Mouse (Mus musculus) testis, adult 2 months (tissue): ENCODE results near the gene Lamb3.

Experiments
- CTCF ChIP-seq: fragments of 200-500 bp; IDR thresholded peaks from 2 replicates; pipeline ENCODE4 v1.5.1; 2012; ENCODE audit warnings: low read depth, mild to moderate bottlenecking, inconsistent platforms, low read length, moderate library complexity; ENCODE audit not compliant: control insufficient read depth, insufficient read depth, insufficient replicate concordance
- POLR2A ChIP-seq: fragments of 200-500 bp; IDR thresholded peaks from 2 replicates; pipeline ENCODE4 v1.6.1; 2012; ENCODE audit warnings: low read depth, mild to moderate bottlenecking, inconsistent platforms, low read length, moderate library complexity; ENCODE audit not compliant: control insufficient read depth

DNA sequence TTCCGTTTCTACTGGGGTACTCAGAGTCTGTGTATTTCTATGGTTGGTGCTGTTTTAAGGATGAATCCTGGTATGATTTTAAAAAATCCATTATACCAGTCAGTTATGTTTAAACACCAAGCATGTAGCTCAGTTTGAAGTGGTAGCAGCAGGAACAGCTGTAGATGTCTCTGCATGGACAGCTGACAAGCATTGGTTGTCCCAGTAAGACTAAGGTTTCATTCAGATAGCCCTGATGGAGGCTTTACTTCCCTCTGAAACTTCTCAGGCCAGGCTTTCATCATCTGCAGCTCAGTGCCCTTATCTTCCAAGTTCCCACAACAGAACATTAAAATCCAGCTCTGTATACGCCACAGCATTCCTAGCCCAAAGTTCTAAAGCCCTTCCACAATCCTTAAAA is 25.2 kb downstream of the Lamb3 start:
- TF ChIP-seq POLR2A, result no peak
- no peak for TF ChIP-seq CTCF
